Mouse (Mus musculus) forebrain, embryonic 16.5 days (tissue): ENCODE data around the gene Nbea. TPM values are rescaled to one million over a fixed set of nuclear protein-coding genes. Genes with fewer than 3 reads are reported as not detected.

Experiments
- ATAC-seq: fragments of 200-750 bp; cut with Nextera tagmentation; 2 replicates; pipeline ENCODE4 v1.8.0; 2017; ENCODE audit warnings: mild to moderate bottlenecking, moderate library complexity
- H3K27ac ChIP-seq: fragments of 300-500 bp; sonication (generic); 2 replicates; pipeline ENCODE4 v1.5.1; 2014; ENCODE audit warnings: low read length, control low read depth
- H3K27me3 ChIP-seq: fragments of 300-500 bp; sonication (generic); replicated peaks from 2 replicates; pipeline ENCODE4 v1.6.1; 2014; ENCODE audit warnings: low read length; ENCODE audit not compliant: control insufficient read depth, insufficient read depth
- H3K36me3 ChIP-seq: fragments of 300-500 bp; sonication (generic); 2 replicates; pipeline ENCODE4 v1.6.1; 2014; ENCODE audit not compliant: control insufficient read depth, insufficient read depth
- H3K4me1 ChIP-seq: fragments of 300-500 bp; sonication (generic); replicated peaks from 2 replicates; pipeline ENCODE4 v1.6.1; 2014; ENCODE audit warnings: low read length; ENCODE audit not compliant: control insufficient read depth, insufficient read depth
- H3K4me2 ChIP-seq: fragments of 300-500 bp; sonication (generic); 2 replicates; pipeline ENCODE4 v1.6.1; 2014; ENCODE audit warnings: mild to moderate bottlenecking, low read length, control low read depth
- H3K4me3 ChIP-seq: fragments of 300-500 bp; sonication (generic); replicated peaks from 2 replicates; pipeline ENCODE4 v1.5.1; 2014; ENCODE audit warnings: mild to moderate bottlenecking, low read length, control low read depth
- H3K9ac ChIP-seq: fragments of 300-500 bp; sonication (generic); replicated peaks from 2 replicates; pipeline ENCODE4 v1.6.1; 2014; ENCODE audit warnings: low read depth, low read length, control low read depth
- H3K9me3 ChIP-seq: fragments of 300-500 bp; sonication (generic); 2 replicates; pipeline ENCODE4 v1.6.1; 2016; ENCODE audit warnings: low read length; ENCODE audit not compliant: control insufficient read depth
- WGBS: fragments of 180-500 bp; shearing (Covaris S2); extraction: QIAGEN DNeasy Blood & Tissue Kit; methylation state at CpG from one replicate; pipeline ENCODE4 v1.1.7; 2014; 5-methylcytosine and 5-hydroxymethylcytosine counted together
- polyA plus RNA-seq: library from polyadenylated mRNA; unstranded; fragments of >200 nt; fragmentation: Nextera tagmentation; extraction: Ambion mirVana; gene quantifications from 2 replicates; pipeline ENCODE4 v1.2.1, GENCODE M21; 2015

The Nbea gene
- polyA plus RNA-seq, 1 experiment from 2014 or later: 62.8 TPM

DNA sequence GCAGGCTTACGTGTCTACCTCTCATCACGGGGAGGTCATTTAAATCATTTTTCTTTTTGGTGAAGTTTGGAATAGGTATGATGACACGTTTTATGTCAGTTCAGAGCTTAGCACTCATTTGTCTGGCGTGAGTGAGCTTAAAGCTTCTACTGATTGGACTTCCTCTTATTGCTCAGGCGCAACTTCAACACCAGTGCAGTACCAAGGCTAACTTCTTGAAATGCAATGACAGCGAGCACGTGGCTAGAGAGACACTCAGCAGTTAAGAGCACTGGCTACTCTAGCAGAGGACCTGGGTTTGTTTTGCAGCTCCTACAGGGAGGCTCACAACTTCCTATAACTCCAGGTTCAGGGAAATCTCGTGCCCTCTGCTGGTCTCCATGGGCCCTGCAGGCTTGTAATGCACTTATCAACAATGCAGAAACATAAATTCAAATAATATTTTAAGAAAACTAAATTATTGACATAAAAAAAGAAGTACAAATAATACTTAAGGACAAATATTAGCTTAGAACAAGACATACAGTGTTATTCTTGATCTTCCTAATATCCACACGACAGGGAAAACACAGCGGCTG, 523.2 kb downstream of the Nbea start:
- no peak overlapping the region for H3K27ac ChIP-seq
- H3K4me2 ChIP-seq: no peak overlapping the region
- no peak for ATAC-seq
- H3K27me3 ChIP-seq: no peaks in the 10 kb centered on the region
- peaks cover 5% of the 10 kb centered on the region; the same call in 1 of the 2 replicates for H3K36me3 ChIP-seq
- peaks cover 13% of the 10 kb centered on the region; the same call in 1 of the 2 replicates for H3K4me1 ChIP-seq
- no peaks in the 10 kb centered on the region for H3K9me3 ChIP-seq
- H3K4me3 ChIP-seq: no peak overlapping the region
- WGBS: 91% methylated on average over 10 of the region's 10 CpGs
- no peak overlapping the region for H3K9ac ChIP-seq

DNA sequence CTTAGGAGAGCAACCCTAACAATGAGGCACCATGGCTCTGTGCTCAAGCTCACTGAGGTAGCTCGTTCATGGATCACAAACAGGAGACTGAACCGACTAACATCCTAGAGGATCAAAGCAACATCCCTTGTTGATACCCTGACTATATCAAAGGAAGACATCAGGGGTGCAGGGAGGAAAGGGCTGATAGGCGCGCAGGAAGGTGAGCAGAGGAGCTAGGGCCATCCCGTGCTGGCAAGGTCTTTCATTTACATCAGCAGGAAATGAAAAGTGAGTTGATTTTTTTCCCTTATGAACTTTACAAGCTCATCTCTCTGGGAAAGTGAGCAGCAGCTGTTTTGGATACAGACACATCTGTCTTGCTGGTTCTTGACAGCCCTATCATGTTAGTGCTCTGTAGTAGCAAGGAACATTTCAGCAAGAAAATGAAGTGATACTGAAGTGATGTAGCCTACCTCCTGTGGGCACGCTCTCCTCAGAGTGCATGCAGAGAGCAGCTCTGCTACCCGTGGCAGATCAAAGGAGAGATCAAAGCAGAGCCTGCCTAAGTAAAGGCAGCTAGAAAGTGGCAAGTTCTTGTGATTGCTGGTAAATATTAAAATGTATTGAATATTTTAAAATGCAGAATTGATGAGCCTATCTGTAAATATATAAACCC, 523.8 kb downstream of the Nbea start:
- no peak overlapping the region for H3K4me3 ChIP-seq
- no peak overlapping the region for H3K27ac ChIP-seq
- ATAC-seq: no peak
- H3K9ac ChIP-seq: no peak overlapping the region
- H3K4me1 ChIP-seq: peaks cover 13% of the 10 kb centered on the region; the same call in 1 of the 2 replicates
- H3K4me2 ChIP-seq: no peak overlapping the region
- no peaks in the 10 kb centered on the region for H3K9me3 ChIP-seq
- 73% methylated on average over 7 of the region's 7 CpGs for WGBS
- no peaks in the 10 kb centered on the region for H3K27me3 ChIP-seq
- H3K36me3 ChIP-seq: peaks cover 3% of the 10 kb centered on the region; the same call in 1 of the 2 replicates

DNA sequence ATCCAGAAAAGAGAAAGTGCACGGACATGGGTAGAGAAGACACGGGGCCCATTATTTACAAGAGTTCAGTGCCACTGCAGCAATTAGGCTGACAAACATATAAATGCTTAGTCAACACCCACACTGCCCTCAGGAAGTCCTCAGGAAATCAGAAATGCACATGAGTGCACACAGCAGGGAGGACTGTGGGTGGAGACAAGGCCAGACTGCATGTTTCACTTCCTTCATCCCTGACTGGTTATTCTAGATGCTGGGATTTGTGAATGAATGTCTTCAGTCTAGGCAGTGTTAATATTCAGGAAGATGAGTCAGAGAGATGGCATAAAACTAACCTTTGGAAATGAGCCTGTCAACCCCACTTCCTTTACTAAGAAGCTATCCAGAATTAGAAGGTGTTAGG, 531.2 kb downstream of the Nbea start:
- WGBS: 78% methylated on average over 2 of the region's 2 CpGs

DNA sequence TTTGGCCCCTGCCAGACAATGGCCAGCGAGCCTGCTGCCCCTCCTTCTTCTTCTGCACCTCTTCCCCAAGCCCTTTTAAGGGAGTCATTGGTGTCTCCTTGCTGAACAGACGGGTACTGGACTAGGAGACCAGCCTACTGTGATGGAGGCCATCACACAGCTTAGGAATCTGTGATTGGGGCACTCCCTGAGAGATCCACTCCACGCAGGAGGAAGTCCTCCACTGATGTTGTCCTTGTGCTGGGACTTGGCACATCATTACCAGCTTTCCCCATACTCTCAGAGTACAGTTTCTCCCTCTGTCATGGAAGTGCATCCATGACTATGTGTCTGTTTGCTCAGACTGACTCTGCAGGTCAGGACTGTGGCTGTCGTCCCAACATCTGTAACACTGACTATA, 531.6 kb downstream of the Nbea start:
- no peak overlapping the region for H3K4me2 ChIP-seq
- ATAC-seq: no peak
- 84% methylated on average over 4 of the region's 4 CpGs for WGBS

More for the DNA sequence above, 531.2 kb downstream of the Nbea start:
- no peak overlapping the region for H3K9ac ChIP-seq
- H3K36me3 ChIP-seq: no peaks in the 10 kb centered on the region
- no peaks in the 10 kb centered on the region for H3K27me3 ChIP-seq
- ATAC-seq: no peak
- no peak overlapping the region for H3K4me3 ChIP-seq
- no peak overlapping the region for H3K27ac ChIP-seq
- H3K4me2 ChIP-seq: no peak overlapping the region
- no peaks in the 10 kb centered on the region for H3K9me3 ChIP-seq
- H3K4me1 ChIP-seq: peaks cover 11% of the 10 kb centered on the region

DNA sequence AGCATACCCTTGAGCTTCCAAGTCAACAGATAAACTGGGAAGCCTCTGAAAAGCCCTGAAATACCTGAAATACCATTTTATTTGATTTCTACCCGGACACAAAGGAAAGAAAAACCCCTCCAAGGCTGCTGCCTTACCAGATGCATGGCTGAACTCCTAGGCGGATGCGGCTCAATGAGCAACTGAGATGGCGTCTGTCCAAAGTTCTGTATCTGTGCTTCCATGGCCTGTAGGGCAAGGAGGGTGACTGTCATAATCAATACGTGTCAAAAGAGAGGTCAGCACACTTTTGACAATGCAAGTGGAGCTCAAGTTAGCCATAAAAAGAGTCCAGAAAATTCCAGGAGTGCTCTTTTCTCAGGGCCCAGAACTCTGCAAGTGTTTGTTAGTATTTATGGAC, 534.0 kb downstream of the Nbea start:
- H3K4me2 ChIP-seq: no peak overlapping the region
- H3K4me3 ChIP-seq: no peak overlapping the region
- no peak overlapping the region for H3K27ac ChIP-seq
- H3K9ac ChIP-seq: no peak overlapping the region
- H3K27me3 ChIP-seq: no peaks in the 10 kb centered on the region
- H3K9me3 ChIP-seq: no peaks in the 10 kb centered on the region
- H3K36me3 ChIP-seq: peaks cover 7% of the 10 kb centered on the region; the same call in 1 of the 2 replicates
- WGBS: 46% methylated on average over 5 of the region's 5 CpGs
- H3K4me1 ChIP-seq: peaks cover 11% of the 10 kb centered on the region
- no peak for ATAC-seq

More for the DNA sequence above, 531.6 kb downstream of the Nbea start:
- Histone ChIP-seq H3K27me3 (no peaks in the 10 kb centered on the region), H3K27ac (no peak overlapping the region), H3K9ac (no peak overlapping the region), H3K9me3 (no peaks in the 10 kb centered on the region), H3K4me3 (no peak overlapping the region), H3K4me1 (peaks cover 11% of the 10 kb centered on the region), H3K36me3 (no peaks in the 10 kb centered on the region)

DNA sequence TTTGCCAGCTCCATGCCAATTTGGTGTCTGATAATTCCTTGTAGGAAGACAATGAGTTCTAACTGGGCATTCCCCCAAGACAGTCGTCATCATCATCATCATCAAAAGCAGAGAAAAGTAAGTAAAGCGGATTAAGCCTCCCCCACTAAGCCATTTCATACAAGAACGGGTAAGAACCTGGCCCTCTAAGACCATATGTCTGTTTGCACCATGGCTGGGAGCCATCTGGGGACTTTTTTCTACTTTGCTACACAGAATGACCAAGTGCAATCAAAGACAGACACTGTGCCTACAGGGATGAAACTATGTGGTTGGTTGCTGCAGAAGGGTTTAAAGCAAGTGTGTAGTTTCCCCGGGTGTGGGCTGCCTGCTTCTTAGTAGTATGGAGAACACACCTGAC, 535.2 kb downstream of the Nbea start:
- Histone ChIP-seq H3K9me3 (no peaks in the 10 kb centered on the region), H3K27ac (no peak overlapping the region; the same call in 1 of the 2 replicates)
- ATAC-seq: peak; percentile 59; the same call in 1 of the 2 replicates

DNA sequence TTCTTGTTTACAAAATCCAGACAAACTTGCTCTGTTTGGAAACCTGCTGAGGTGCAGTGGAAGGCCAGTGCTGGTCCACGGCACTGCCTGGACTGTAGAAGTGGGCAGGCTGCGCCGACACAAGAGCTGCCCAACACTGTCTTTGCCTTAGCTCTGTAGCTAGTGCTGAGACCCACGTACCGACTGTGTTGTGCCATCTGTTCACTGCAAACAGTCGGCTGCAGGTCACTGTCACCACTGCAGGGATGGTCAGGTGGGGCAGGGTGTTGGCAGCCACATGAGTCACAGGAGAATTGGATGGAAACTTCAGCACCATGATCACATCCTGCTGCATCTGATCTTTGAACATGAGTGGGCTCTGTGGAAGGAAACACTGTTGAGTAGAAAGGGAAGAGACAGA, 536.3 kb downstream of the Nbea start:
- Histone ChIP-seq H3K36me3 (peaks cover 16% of the 10 kb centered on the region), H3K27ac (no peak overlapping the region), H3K4me1 (peaks cover 11% of the 10 kb centered on the region), H3K4me3 (no peak overlapping the region), H3K9ac (no peak overlapping the region), H3K9me3 (no peaks in the 10 kb centered on the region), H3K27me3 (no peaks in the 10 kb centered on the region), H3K4me2 (no peak overlapping the region)
- ATAC-seq: no peak
- 80% methylated on average over 6 of the region's 6 CpGs for WGBS

More for the DNA sequence above, 535.2 kb downstream of the Nbea start:
- H3K4me1 ChIP-seq: peaks cover 11% of the 10 kb centered on the region
- 38% methylated on average over 4 of the region's 4 CpGs for WGBS
- peaks cover 9% of the 10 kb centered on the region for H3K36me3 ChIP-seq
- no peak overlapping the region for H3K4me3 ChIP-seq
- H3K27me3 ChIP-seq: no peaks in the 10 kb centered on the region
- H3K9ac ChIP-seq: no peak overlapping the region
- H3K4me2 ChIP-seq: no peak overlapping the region

DNA sequence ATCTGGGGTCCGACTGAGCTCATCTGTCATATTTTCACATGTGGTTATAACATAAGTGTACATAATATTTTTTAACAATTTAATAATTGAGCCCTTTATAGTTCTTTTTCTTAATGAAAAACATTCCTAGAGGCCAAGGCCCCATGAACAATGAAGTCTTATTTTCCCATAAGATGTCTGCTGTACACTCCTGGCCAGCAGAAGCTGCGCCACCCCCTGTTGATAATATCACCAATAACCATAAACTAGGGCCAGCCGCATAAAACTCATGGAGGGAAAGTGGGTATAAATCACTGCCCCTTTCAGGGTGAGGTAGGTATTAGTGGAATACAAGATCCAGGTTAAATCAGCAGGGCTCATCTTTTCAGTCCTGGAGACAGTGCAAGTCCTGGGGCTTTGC, 537.1 kb downstream of the Nbea start:
- peaks cover 16% of the 10 kb centered on the region for H3K36me3 ChIP-seq
- H3K4me2 ChIP-seq: no peak overlapping the region
- no peak overlapping the region for H3K27ac ChIP-seq
- no peaks in the 10 kb centered on the region for H3K9me3 ChIP-seq
- no peak overlapping the region for H3K9ac ChIP-seq
- WGBS: over 99% methylated on average over 3 of the region's 3 CpGs
- H3K27me3 ChIP-seq: no peaks in the 10 kb centered on the region
- H3K4me3 ChIP-seq: no peak overlapping the region
- no peak for ATAC-seq
- peaks cover 11% of the 10 kb centered on the region for H3K4me1 ChIP-seq

DNA sequence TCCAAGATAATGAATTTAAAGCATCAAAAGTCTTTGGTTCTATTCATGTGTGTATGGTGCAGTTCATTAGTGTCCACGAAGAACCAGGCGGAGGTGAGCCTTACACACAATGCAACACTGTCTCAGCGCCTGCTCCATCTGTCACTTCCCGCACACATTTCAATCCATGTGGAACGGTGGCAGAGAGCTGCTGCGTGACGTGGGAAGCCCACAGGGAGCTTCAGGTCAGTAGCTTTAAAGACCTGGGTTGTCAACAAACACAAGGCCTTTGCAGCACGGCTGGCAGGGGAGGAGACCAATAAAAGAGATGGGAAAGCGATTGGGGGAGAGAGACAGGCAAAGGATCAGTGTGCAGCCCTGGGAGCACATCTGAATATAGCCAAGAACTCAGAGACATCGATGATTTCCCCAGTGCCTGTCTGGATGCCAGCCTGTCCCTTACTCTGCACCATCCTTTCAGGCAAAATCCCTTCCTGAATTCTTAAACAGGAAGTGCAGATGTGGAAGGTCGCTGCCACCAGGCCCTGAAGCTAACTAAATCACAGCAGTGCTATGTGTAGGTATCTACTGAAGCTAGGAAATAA, 539.4 kb downstream of the Nbea start:
- no peak overlapping the region for H3K9ac ChIP-seq
- no peaks in the 10 kb centered on the region for H3K9me3 ChIP-seq
- 48% methylated on average over 11 of the region's 11 CpGs for WGBS
- peaks cover 7% of the 10 kb centered on the region for H3K4me1 ChIP-seq
- no peaks in the 10 kb centered on the region for H3K27me3 ChIP-seq
- no peak overlapping the region for H3K4me3 ChIP-seq
- H3K4me2 ChIP-seq: no peak overlapping the region
- peaks cover 16% of the 10 kb centered on the region for H3K36me3 ChIP-seq
- no peak for ATAC-seq
- no peak overlapping the region for H3K27ac ChIP-seq
